Mouse (Mus musculus) liver (tissue): ENCODE data around the gene Vars.
A peak's percentile ranks its signal among the peaks of the same experiment; 100 is the strongest.
"Not testable (repeated sequence)": the region's sequence is repeated elsewhere in the genome, so short reads cannot be mapped to it uniquely, and the experiment has no call there.

Experiments
- DNase-seq: peaks from one replicate; pipeline ENCODE4 v3.0.0-alpha.2; 2020; ENCODE audit warnings: mixed read lengths

Gene Vars

GRCm38 (mm10) chr17:34972069-34972749, 28.6 kb upstream of the Vars start, which contains the start of the genes Hspa1a and Hspa1l:
Gene Hspa1a (minus strand): TSS chr17:34972156.
Gene Hspa1l (plus strand): TSS chr17:34972703.
- DNase-seq: peak; percentile 69

- DNase-seq: no peak
Measured at GRCm38 (mm10) chr17:34975581-34976492, 24.9 kb upstream of the Vars start.

- DNase-seq: no peak
Measured at GRCm38 (mm10) chr17:34977000-34977399, 23.8 kb upstream of the Vars start.

GRCm38 (mm10) chr17:34978239-34978638, 22.5 kb upstream of the Vars start:
- DNase-seq: no peak

GRCm38 (mm10) chr17:34979631-34980030, 21.2 kb upstream of the Vars start:
- DNase-seq: no peak

- DNase-seq: no peak
Measured at GRCm38 (mm10) chr17:34980655-34981054, 20.1 kb upstream of the Vars start.

GRCm38 (mm10) chr17:34981690-34982180, 19.1 kb upstream of the Vars start, which contains the start of gene Lsm2:
Gene Lsm2 (plus strand): TSS chr17:34981862.
- peak; percentile 92 for DNase-seq

- DNase-seq: no peak
Measured at GRCm38 (mm10) chr17:34982328-34982727, 18.5 kb upstream of the Vars start.

GRCm38 (mm10) chr17:34984218-34984617, 16.6 kb upstream of the Vars start:
- no peak for DNase-seq

GRCm38 (mm10) chr17:34994751-34995150, 6.0 kb upstream of the Vars start:
- no peak for DNase-seq

- DNase-seq: not testable (repeated sequence)
Measured at GRCm38 (mm10) chr17:34995192-34995591, 5.6 kb upstream of the Vars start.

GRCm38 (mm10) chr17:34995927-34996326, 4.9 kb upstream of the Vars start:
- not testable (repeated sequence) for DNase-seq

- DNase-seq: no peak
Measured at GRCm38 (mm10) chr17:34996411-34997141, 4.2 kb upstream of the Vars start.

- no peak for DNase-seq
Measured at GRCm38 (mm10) chr17:34997142-34997483, 3.7 kb upstream of the Vars start.

GRCm38 (mm10) chr17:34998526-34999430, 2.0 kb upstream of the Vars start:
- no peak for DNase-seq

GRCm38 (mm10) chr17:34999871-35000716, 693 bp upstream of the Vars start:
- DNase-seq: peak; percentile 70

- DNase-seq: peak; percentile 53
Measured at GRCm38 (mm10) chr17:35001452-35002152, 815 bp downstream of the Vars start.

- DNase-seq: peak; percentile 54
Measured at GRCm38 (mm10) chr17:35002153-35002865, 1.5 kb downstream of the Vars start.

- DNase-seq: no peak
Measured at GRCm38 (mm10) chr17:35003022-35003838, 2.4 kb downstream of the Vars start.
